Mouse (Mus musculus): ENCODE results near the gene Hivep3. TPM values are rescaled to one million over a fixed set of nuclear protein-coding genes. Genes with fewer than 3 reads are reported as not detected.

Hivep3 gene
- polyA plus RNA-seq, 1 experiment, result 40.0 TPM

GRCm38 (mm10) chr4:120067592-120068235, 334.1 kb downstream of the Hivep3 start:
- H3K27me3 ChIP-seq (ENCODE audit: control insufficient read depth, insufficient read depth, low read length), result no peaks in the 10 kb centered on the region
- H3K4me3 ChIP-seq (ENCODE audit: control insufficient read depth, insufficient read depth, low read length), result no peak overlapping the region
- 98% methylated on average over 8 of the region's 8 CpGs for WGBS
- no peak overlapping the region for H3K27ac ChIP-seq (ENCODE audit: control insufficient read depth, insufficient read depth, low read length)
- H3K36me3 ChIP-seq (ENCODE audit: control insufficient read depth, insufficient read depth, low read length), result no peaks in the 10 kb centered on the region
- no peak for TF ChIP-seq CTCF (IDR thresholded peaks at IDR 0.05; ENCODE audit: borderline replicate concordance, control insufficient read depth, extremely low read depth, insufficient read depth, low read length, poor library complexity)
- no peak for TF ChIP-seq POLR2A (IDR thresholded peaks at IDR 0.05; ENCODE audit: control insufficient read depth, extremely low read depth, insufficient read depth, low read length, poor library complexity)
- 0 out of 2 replicates have a peak, but pooled peaks cover 9% of the 10 kb centered on the region for H3K4me1 ChIP-seq (replicated peaks; ENCODE audit: control insufficient read depth, insufficient read depth, low read length)
- DNase-seq, result no peak

GRCm38 (mm10) chr4:120068883-120069581, 335.4 kb downstream of the Hivep3 start:
- DNase-seq, result no peak
- Histone ChIP-seq H3K27me3 (ENCODE audit: control insufficient read depth, insufficient read depth, low read length) (no peaks in the 10 kb centered on the region), H3K36me3 (ENCODE audit: control insufficient read depth, insufficient read depth, low read length) (no peaks in the 10 kb centered on the region), H3K4me3 (ENCODE audit: control insufficient read depth, insufficient read depth, low read length) (no peak overlapping the region), H3K4me1 (replicated peaks; ENCODE audit: control insufficient read depth, insufficient read depth, low read length) (peaks cover 11% of the 10 kb centered on the region), H3K27ac (ENCODE audit: control insufficient read depth, insufficient read depth, low read length) (no peak overlapping the region)
- TF ChIP-seq POLR2A (IDR thresholded peaks at IDR 0.05; ENCODE audit: control insufficient read depth, extremely low read depth, insufficient read depth, low read length, poor library complexity), result no peak
- TF ChIP-seq CTCF (IDR thresholded peaks at IDR 0.05; ENCODE audit: borderline replicate concordance, control insufficient read depth, extremely low read depth, insufficient read depth, low read length, poor library complexity), result no peak
- 95% methylated on average over 3 of the region's 3 CpGs for WGBS

GRCm38 (mm10) chr4:120069582-120069980, 336.0 kb downstream of the Hivep3 start:
- WGBS, result 97% methylated on average over 3 of the region's 3 CpGs
- no peaks in the 10 kb centered on the region for H3K27me3 ChIP-seq (ENCODE audit: control insufficient read depth, insufficient read depth, low read length)
- TF ChIP-seq POLR2A (IDR thresholded peaks at IDR 0.05; ENCODE audit: control insufficient read depth, extremely low read depth, insufficient read depth, low read length, poor library complexity) (no peak), CTCF (IDR thresholded peaks at IDR 0.05; ENCODE audit: borderline replicate concordance, control insufficient read depth, extremely low read depth, insufficient read depth, low read length, poor library complexity) (no peak)
- peaks cover 11% of the 10 kb centered on the region for H3K4me1 ChIP-seq (replicated peaks; ENCODE audit: control insufficient read depth, insufficient read depth, low read length)
- no peak overlapping the region for H3K4me3 ChIP-seq (ENCODE audit: control insufficient read depth, insufficient read depth, low read length)
- DNase-seq, result no peak
- H3K36me3 ChIP-seq (ENCODE audit: control insufficient read depth, insufficient read depth, low read length), result no peaks in the 10 kb centered on the region
- H3K27ac ChIP-seq (ENCODE audit: control insufficient read depth, insufficient read depth, low read length), result no peak overlapping the region

- peaks cover 11% of the 10 kb centered on the region for H3K4me1 ChIP-seq (replicated peaks; ENCODE audit: control insufficient read depth, insufficient read depth, low read length)
- WGBS, result 78% methylated on average over 3 of the region's 3 CpGs
- no peaks in the 10 kb centered on the region for H3K27me3 ChIP-seq (ENCODE audit: control insufficient read depth, insufficient read depth, low read length)
- H3K36me3 ChIP-seq (ENCODE audit: control insufficient read depth, insufficient read depth, low read length), result no peaks in the 10 kb centered on the region
- no peak overlapping the region for H3K4me3 ChIP-seq (ENCODE audit: control insufficient read depth, insufficient read depth, low read length)
- DNase-seq, result no peak
- TF ChIP-seq CTCF (IDR thresholded peaks at IDR 0.05; ENCODE audit: borderline replicate concordance, control insufficient read depth, extremely low read depth, insufficient read depth, low read length, poor library complexity) (no peak), POLR2A (IDR thresholded peaks at IDR 0.05; ENCODE audit: control insufficient read depth, extremely low read depth, insufficient read depth, low read length, poor library complexity) (no peak)
- no peak overlapping the region for H3K27ac ChIP-seq (ENCODE audit: control insufficient read depth, insufficient read depth, low read length)
Measured at GRCm38 (mm10) chr4:120071411-120071810, 337.8 kb downstream of the Hivep3 start.

- TF ChIP-seq POLR2A (IDR thresholded peaks at IDR 0.05; ENCODE audit: control insufficient read depth, extremely low read depth, insufficient read depth, low read length, poor library complexity) (no peak), CTCF (IDR thresholded peaks at IDR 0.05; ENCODE audit: borderline replicate concordance, control insufficient read depth, extremely low read depth, insufficient read depth, low read length, poor library complexity) (no peak)
- no peak for DNase-seq
- H3K27ac ChIP-seq (ENCODE audit: control insufficient read depth, insufficient read depth, low read length), result no peak overlapping the region
- peaks cover 10% of the 10 kb centered on the region for H3K4me1 ChIP-seq (replicated peaks; ENCODE audit: control insufficient read depth, insufficient read depth, low read length)
- H3K4me3 ChIP-seq (ENCODE audit: control insufficient read depth, insufficient read depth, low read length), result no peak overlapping the region
- H3K36me3 ChIP-seq (ENCODE audit: control insufficient read depth, insufficient read depth, low read length), result no peaks in the 10 kb centered on the region
- H3K27me3 ChIP-seq (ENCODE audit: control insufficient read depth, insufficient read depth, low read length), result no peaks in the 10 kb centered on the region
- WGBS, result 95% methylated on average over 15 of the region's 15 CpGs
Measured at GRCm38 (mm10) chr4:120071842-120072507, 338.4 kb downstream of the Hivep3 start.

- H3K4me1 ChIP-seq (replicated peaks; ENCODE audit: control insufficient read depth, insufficient read depth, low read length), result peaks cover 7% of the 10 kb centered on the region
- no peak overlapping the region for H3K4me3 ChIP-seq (ENCODE audit: control insufficient read depth, insufficient read depth, low read length)
- TF ChIP-seq CTCF (IDR thresholded peaks at IDR 0.05; ENCODE audit: borderline replicate concordance, control insufficient read depth, extremely low read depth, insufficient read depth, low read length, poor library complexity) (no peak), POLR2A (IDR thresholded peaks at IDR 0.05; ENCODE audit: control insufficient read depth, extremely low read depth, insufficient read depth, low read length, poor library complexity) (no peak)
- 87% methylated on average over 5 of the region's 5 CpGs for WGBS
- no peak for DNase-seq
- no peaks in the 10 kb centered on the region for H3K36me3 ChIP-seq (ENCODE audit: control insufficient read depth, insufficient read depth, low read length)
- H3K27ac ChIP-seq (ENCODE audit: control insufficient read depth, insufficient read depth, low read length), result no peak overlapping the region
- H3K27me3 ChIP-seq (ENCODE audit: control insufficient read depth, insufficient read depth, low read length), result no peaks in the 10 kb centered on the region
Measured at GRCm38 (mm10) chr4:120074061-120074460, 340.5 kb downstream of the Hivep3 start.

Measured in thymus, adult 2 months (tissue).